Mouse (Mus musculus): Measurements from ENCODE around the gene Sccpdh. TPM values are rescaled to one million over a fixed set of nuclear protein-coding genes. Genes with fewer than 3 reads are reported as not detected.
"Not testable (repeated sequence)": the region's sequence is repeated elsewhere in the genome, so short reads cannot be mapped to it uniquely, and the experiment has no call there.

Sccpdh gene
- polyA plus RNA-seq, 1 experiment = 43.0 TPM

- no peak overlapping the region for H3K4me3 ChIP-seq
- H3K27me3 ChIP-seq (ENCODE audit: control insufficient read depth, insufficient read depth, insufficient read length) = no peaks in the 10 kb centered on the region
- H3ac ChIP-seq (ENCODE audit: control insufficient read depth, insufficient read length) = no peak overlapping the region
- TF ChIP-seq TCF12 (IDR thresholded peaks at IDR 0.05; ENCODE audit: insufficient read depth, poor library complexity, severe bottlenecking) (no peak), MYOG (IDR thresholded peaks at IDR 0.05; ENCODE audit: control insufficient read depth in 1 of 3, insufficient read depth in 1 of 3, insufficient read length in 2 of 3, low read depth in 2 of 3) (peak in 1 of 3 experiments; percentile 50), MYOD1 (IDR thresholded peaks at IDR 0.05; ENCODE audit: control insufficient read depth in 1 of 3, insufficient read length in 2 of 3, low read depth in 2 of 3) (peak; percentile 21 to 72 (median 53))
- no peaks in the 10 kb centered on the region for H3K79me2 ChIP-seq (ENCODE audit: control insufficient read depth, insufficient read depth)
- peaks cover 36% of the 10 kb centered on the region for H3K36me3 ChIP-seq (ENCODE audit: control insufficient read depth, insufficient read depth)
- H3K4me2 ChIP-seq (ENCODE audit: low read depth) = no peak overlapping the region
These were observed 6.3 kb downstream of the Sccpdh start for GRCm38 (mm10) chr1:179674355-179674754.

- H3K79me2 ChIP-seq (ENCODE audit: control insufficient read depth, insufficient read depth) = no peaks in the 10 kb centered on the region
- H3K4me3 ChIP-seq = no peak overlapping the region
- no peak overlapping the region for H3K4me2 ChIP-seq (ENCODE audit: low read depth)
- peaks cover 50% of the 10 kb centered on the region for H3K36me3 ChIP-seq (ENCODE audit: control insufficient read depth, insufficient read depth)
- no peaks in the 10 kb centered on the region for H3K27me3 ChIP-seq (ENCODE audit: control insufficient read depth, insufficient read depth, insufficient read length)
- H3ac ChIP-seq (ENCODE audit: control insufficient read depth, insufficient read length) = no peak overlapping the region
- TF ChIP-seq CEBPB (IDR thresholded peaks at IDR 0.05; ENCODE audit: insufficient read depth, poor library complexity, severe bottlenecking) (no peak), MYOD1 (IDR thresholded peaks at IDR 0.05; ENCODE audit: control insufficient read depth in 1 of 3, insufficient read length in 2 of 3, low read depth in 2 of 3) (no peak), MAX (IDR thresholded peaks at IDR 0.05; ENCODE audit: low read depth) (no peak), POLR2A (IDR thresholded peaks at IDR 0.05; ENCODE audit: insufficient read length, low read depth) (no peak), E2F4 (IDR thresholded peaks at IDR 0.05; ENCODE audit: insufficient read depth) (no peak), TCF3 (IDR thresholded peaks at IDR 0.05; ENCODE audit: insufficient read length, low read depth) (no peak), REST (IDR thresholded peaks at IDR 0.05; ENCODE audit: insufficient read depth, insufficient read length) (no peak), SRF (IDR thresholded peaks at IDR 0.05; ENCODE audit: control insufficient read depth, insufficient read length, low read depth) (no peak), POLR2AphosphoS2 (IDR thresholded peaks at IDR 0.05; ENCODE audit: insufficient read length, low read depth) (no peak), USF1 (IDR thresholded peaks at IDR 0.05; ENCODE audit: low read depth) (no peak), MYOG (IDR thresholded peaks at IDR 0.05; ENCODE audit: control insufficient read depth in 1 of 3, insufficient read depth in 1 of 3, insufficient read length in 2 of 3, low read depth in 2 of 3) (no peak), TCF12 (IDR thresholded peaks at IDR 0.05; ENCODE audit: insufficient read depth, poor library complexity, severe bottlenecking) (no peak)
These were observed 9.0 kb downstream of the Sccpdh start for GRCm38 (mm10) chr1:179677031-179677430.

- Histone ChIP-seq H3K4me3 (no peak overlapping the region), H3K79me2 (ENCODE audit: control insufficient read depth, insufficient read depth) (no peaks in the 10 kb centered on the region), H3K36me3 (ENCODE audit: control insufficient read depth, insufficient read depth) (peaks cover 49% of the 10 kb centered on the region), H3K4me2 (ENCODE audit: low read depth) (no peak overlapping the region), H3ac (ENCODE audit: control insufficient read depth, insufficient read length) (no peak overlapping the region), H3K27me3 (ENCODE audit: control insufficient read depth, insufficient read depth, insufficient read length) (no peaks in the 10 kb centered on the region)
- no peak for TF ChIP-seq MYOG (IDR thresholded peaks at IDR 0.05; ENCODE audit: control insufficient read depth in 1 of 3, insufficient read depth in 1 of 3, insufficient read length in 2 of 3, low read depth in 2 of 3)
- TF ChIP-seq USF1 (IDR thresholded peaks at IDR 0.05; ENCODE audit: low read depth) = no peak
- no peak for TF ChIP-seq TCF3 (IDR thresholded peaks at IDR 0.05; ENCODE audit: insufficient read length, low read depth)
- TF ChIP-seq TCF12 (IDR thresholded peaks at IDR 0.05; ENCODE audit: insufficient read depth, poor library complexity, severe bottlenecking) = no peak
- no peak for TF ChIP-seq REST (IDR thresholded peaks at IDR 0.05; ENCODE audit: insufficient read depth, insufficient read length)
- no peak for TF ChIP-seq POLR2A (IDR thresholded peaks at IDR 0.05; ENCODE audit: insufficient read length, low read depth)
- no peak for TF ChIP-seq MAX (IDR thresholded peaks at IDR 0.05; ENCODE audit: low read depth)
- TF ChIP-seq MYOD1 (IDR thresholded peaks at IDR 0.05; ENCODE audit: control insufficient read depth in 1 of 3, insufficient read length in 2 of 3, low read depth in 2 of 3) = no peak
- TF ChIP-seq CEBPB (IDR thresholded peaks at IDR 0.05; ENCODE audit: insufficient read depth, poor library complexity, severe bottlenecking) = no peak
- TF ChIP-seq SRF (IDR thresholded peaks at IDR 0.05; ENCODE audit: control insufficient read depth, insufficient read length, low read depth) = no peak
- TF ChIP-seq E2F4 (IDR thresholded peaks at IDR 0.05; ENCODE audit: insufficient read depth) = no peak
- no peak for TF ChIP-seq POLR2AphosphoS2 (IDR thresholded peaks at IDR 0.05; ENCODE audit: insufficient read length, low read depth)
These were observed 11.3 kb downstream of the Sccpdh start for GRCm38 (mm10) chr1:179679326-179679725.

GRCm38 (mm10) chr1:179682753-179683152 is 14.7 kb downstream of the Sccpdh start:
- H3K4me3 ChIP-seq; H3K27me3 ChIP-seq (ENCODE audit: control insufficient read depth, insufficient read depth, insufficient read length); H3K4me2 ChIP-seq (ENCODE audit: low read depth); H3ac ChIP-seq (ENCODE audit: control insufficient read depth, insufficient read length); H3K79me2 ChIP-seq (ENCODE audit: control insufficient read depth, insufficient read depth): not testable (repeated sequence)
- H3K36me3 ChIP-seq (ENCODE audit: control insufficient read depth, insufficient read depth) = peaks cover 53% of the 10 kb centered on the region

- peaks cover 27% of the 10 kb centered on the region for H3K36me3 ChIP-seq (ENCODE audit: control insufficient read depth, insufficient read depth)
- no peaks in the 10 kb centered on the region for H3K79me2 ChIP-seq (ENCODE audit: control insufficient read depth, insufficient read depth)
- H3K4me2 ChIP-seq (ENCODE audit: low read depth) = no peak overlapping the region
- H3K27me3 ChIP-seq (ENCODE audit: control insufficient read depth, insufficient read depth, insufficient read length) = no peaks in the 10 kb centered on the region
- no peak overlapping the region for H3ac ChIP-seq (ENCODE audit: control insufficient read depth, insufficient read length)
- TF ChIP-seq SRF (IDR thresholded peaks at IDR 0.05; ENCODE audit: control insufficient read depth, insufficient read length, low read depth) = no peak
- no peak for TF ChIP-seq POLR2A (IDR thresholded peaks at IDR 0.05; ENCODE audit: insufficient read length, low read depth)
- no peak for TF ChIP-seq MAX (IDR thresholded peaks at IDR 0.05; ENCODE audit: low read depth)
- no peak for TF ChIP-seq TCF12 (IDR thresholded peaks at IDR 0.05; ENCODE audit: insufficient read depth, poor library complexity, severe bottlenecking)
- no peak for TF ChIP-seq USF1 (IDR thresholded peaks at IDR 0.05; ENCODE audit: low read depth)
- TF ChIP-seq MYOD1 (IDR thresholded peaks at IDR 0.05; ENCODE audit: control insufficient read depth in 1 of 3, insufficient read length in 2 of 3, low read depth in 2 of 3) = no peak
- TF ChIP-seq E2F4 (IDR thresholded peaks at IDR 0.05; ENCODE audit: insufficient read depth) = no peak
- TF ChIP-seq MYOG (IDR thresholded peaks at IDR 0.05; ENCODE audit: control insufficient read depth in 1 of 3, insufficient read depth in 1 of 3, insufficient read length in 2 of 3, low read depth in 2 of 3) = no peak
- TF ChIP-seq POLR2AphosphoS2 (IDR thresholded peaks at IDR 0.05; ENCODE audit: insufficient read length, low read depth) = no peak
- TF ChIP-seq TCF3 (IDR thresholded peaks at IDR 0.05; ENCODE audit: insufficient read length, low read depth) = no peak
- TF ChIP-seq REST (IDR thresholded peaks at IDR 0.05; ENCODE audit: insufficient read depth, insufficient read length) = no peak
- TF ChIP-seq CEBPB (IDR thresholded peaks at IDR 0.05; ENCODE audit: insufficient read depth, poor library complexity, severe bottlenecking) = no peak
- no peak overlapping the region for H3K4me3 ChIP-seq
These were observed 18.3 kb downstream of the Sccpdh start for GRCm38 (mm10) chr1:179686348-179686747.

All from myocyte (in vitro differentiated cells).